Mouse (Mus musculus): Measurements from ENCODE around the gene Lce3f.

Gene Lce3f

DNA sequence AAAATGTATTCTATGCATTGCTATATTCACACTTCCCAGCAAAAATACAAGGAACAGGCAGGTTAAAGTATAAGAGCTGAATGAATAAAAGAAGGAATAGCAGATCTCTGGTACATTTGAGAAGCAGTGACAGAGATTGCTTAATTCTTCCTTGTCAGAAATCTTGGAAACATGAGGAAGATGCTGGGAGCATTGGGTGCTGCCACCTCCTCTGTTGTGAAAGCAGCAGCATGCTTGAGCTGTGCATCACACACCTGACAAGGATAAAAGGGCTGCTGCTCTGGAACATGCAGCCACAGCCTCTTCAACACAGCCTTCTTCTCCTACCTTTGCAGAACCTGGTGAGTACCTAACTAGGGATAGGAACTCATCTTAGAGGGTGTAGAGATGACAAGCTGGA, at the start of gene Lce3f:
Gene Lce3f, plus strand, starts transcription at position 301 of the 400 bp plus-strand sequence.
- no peak for DNase-seq

DNA sequence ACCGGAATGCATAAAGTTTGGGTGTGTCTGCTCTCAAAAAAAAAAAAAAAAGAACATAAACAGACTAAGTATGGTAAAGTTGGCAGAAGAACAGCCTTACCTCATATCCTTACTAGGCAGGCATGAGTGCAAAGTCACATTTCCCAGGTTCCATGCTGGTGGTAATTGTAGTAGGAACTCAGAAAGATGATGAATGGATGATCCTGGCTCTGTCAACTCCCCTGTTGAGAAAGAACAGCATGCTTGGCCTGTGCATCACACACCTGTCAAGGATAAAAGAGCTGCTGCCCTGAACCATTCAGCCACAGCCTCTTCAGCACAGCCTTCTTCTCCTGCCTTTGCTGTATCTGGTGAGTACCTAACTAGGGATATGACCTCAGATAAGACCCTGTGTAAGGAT, 47.8 kb upstream of the Lce3f start, which contains the start of gene Lce3c:
Gene Lce3c, plus strand, starts transcription at position 301 of the 400 bp plus-strand sequence.
- DNase-seq = peak in 1 of 2 experiments; percentile 2

DNA sequence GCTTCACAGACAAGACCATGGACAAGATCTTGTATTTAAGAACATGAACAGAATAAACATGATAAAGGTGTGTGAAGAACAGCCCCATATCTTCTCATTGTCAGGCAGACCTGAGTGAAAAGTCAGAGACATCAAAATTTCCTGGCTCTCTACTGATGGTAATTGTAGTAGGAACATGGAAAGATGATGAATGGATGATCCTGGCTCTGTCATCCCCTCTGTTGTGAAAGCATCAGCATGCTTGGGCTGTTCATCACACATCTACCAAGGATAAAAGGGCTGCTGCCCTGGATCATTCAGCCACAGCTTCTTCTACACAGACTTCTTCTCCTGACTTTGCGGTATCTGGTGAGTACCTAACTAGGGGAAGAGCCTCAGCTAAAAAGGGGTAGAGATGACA, 34.9 kb upstream of the Lce3f start, which contains the start of gene Lce3d:
Gene Lce3d, plus strand, starts transcription at position 301 of the 400 bp plus-strand sequence.
- no peak for DNase-seq

DNA sequence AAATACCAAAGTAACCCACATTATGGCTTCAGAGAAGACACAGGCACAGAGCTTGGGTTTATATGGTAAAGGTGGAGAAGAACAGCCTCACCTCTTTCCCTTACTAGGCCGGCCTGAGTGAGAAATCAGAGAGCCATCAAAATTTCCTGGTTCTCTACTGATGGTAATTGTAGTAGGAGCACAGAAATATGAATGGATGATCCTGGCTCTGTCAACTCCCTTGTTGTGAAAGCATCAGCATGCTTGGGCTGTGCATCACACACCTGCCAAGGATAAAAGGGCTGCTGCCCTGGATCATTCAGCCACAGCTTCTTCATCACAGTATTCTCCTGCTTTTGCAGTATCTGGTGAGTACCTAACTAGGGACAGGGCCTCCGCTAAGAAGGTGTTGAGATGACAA, 25.3 kb upstream of the Lce3f start, which contains the start of gene Lce3e:
Gene Lce3e, plus strand, starts transcription at position 301 of the 400 bp plus-strand sequence.
- no peak for DNase-seq

DNA sequence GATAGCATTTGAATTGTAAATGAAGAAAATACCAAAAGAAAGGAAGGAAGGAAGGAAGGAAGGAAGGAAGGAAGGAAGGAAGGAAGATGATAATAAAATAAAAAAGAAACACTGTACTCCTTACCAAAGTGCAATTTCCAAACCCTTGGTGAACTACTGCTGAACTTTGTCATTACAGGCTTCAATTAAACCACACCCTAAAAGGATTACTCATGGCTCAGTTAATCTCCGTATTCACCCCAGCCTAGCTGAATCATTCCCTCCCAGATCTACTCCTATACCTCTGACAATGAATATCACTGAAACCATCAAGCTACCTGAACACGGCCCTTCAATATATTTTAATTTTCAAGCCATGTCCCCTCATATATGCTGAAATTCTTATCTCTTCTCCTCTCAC, 13.5 kb upstream of the Lce3f start:
- no peak for DNase-seq

DNA sequence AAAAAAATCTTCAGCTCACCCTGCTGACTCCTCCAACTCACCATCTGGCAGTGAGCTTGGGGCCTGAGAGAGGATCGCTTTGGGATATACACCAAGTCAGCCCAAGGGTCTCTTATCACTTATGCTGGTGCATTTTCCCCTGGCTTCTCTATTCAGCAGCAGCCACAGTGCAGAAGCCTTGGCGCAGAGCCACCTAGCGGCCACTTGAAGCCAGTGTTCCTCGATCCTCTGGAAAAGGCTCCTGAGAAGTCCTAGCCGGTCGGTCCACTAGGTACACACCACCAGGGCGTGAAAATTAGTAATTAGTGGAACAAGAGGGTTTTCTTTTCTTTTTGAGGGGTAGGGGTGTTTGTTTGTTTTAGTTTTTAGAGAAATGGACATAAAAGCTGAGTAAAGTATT, 6.7 kb downstream of the Lce3f start:
- DNase-seq = peak; percentile 89 to 91

DNA sequence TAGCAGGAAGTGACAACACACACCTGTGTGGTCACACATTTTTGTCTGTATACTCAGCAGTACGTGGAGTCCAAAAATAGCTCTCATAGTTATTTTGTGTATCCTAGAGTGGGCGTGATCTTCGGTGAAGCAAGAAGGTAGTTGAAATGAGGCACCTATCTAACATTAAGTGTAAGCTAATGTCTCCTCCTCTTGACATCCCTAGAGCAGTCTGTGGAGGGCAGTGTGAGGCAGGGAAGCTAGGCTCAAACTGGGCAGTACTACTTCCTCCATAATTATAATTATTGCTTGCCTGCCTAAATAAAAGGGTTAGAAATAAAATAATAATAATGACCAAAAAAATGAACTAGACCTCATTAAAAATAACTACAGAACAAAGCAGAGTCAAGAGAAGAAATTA, 8.6 kb downstream of the Lce3f start:
- no peak for DNase-seq

DNA sequence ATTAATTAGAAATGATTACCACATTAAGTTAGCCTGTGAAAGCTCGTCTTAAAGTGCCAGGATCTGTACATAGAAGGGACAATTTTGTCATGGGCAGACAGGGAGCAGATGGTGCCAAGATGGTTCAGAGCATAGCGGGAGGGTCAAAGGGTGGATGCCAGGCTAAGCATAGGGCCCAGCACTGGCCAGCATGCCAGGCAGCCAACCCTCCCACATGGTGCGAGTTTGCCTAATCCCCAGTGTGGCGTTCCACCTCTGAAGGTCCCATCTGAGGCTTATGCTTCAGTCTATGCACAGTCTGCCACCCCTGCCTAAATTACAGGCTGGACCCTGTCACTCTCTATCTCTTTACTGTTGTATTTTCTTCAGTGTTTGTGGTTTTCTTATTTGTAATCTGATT, 10.8 kb downstream of the Lce3f start:
- peak; percentile 5 to 24 for DNase-seq

DNA sequence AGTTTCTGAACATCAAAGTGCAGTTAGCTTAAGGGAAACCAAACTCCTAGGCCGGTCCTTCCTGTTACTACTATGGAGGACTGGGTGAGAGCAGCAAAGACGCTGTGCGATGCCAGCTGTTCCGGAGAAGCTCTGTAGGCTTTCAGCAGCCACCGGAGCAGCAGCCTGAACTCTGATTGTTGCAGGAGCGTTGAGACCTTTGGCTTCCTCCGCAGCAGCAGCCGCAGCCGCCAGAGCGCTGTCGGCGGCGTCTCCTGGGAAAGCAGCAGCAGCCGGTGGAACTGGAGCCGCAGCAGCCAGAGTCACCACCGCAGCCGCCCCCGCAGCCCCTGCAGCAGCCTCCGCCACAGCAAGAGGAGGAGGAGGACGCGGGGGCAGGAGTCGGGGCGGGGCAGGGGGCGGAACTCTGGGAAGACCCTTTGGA, 22.4 kb downstream of the Lce3f start:
- DNase-seq = peak; percentile 19 to 48

DNA sequence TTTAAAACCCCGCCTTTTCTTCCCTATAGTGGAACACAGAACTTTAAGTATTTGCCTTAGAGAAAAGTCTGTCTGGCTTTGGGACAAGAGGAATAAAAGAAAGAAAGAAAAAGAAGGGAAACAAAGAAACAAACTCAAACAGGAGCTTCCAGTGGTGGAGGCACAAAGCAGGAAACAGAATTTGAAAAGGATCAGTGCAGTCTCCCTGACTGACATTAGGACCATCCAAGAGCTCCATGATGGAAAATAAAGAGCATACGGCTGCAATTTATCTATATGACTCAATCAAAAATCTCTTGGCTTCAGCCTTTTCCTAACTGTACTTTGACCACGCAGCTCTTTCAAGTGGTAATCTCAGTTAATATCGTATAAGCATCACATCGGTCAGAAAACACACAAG, 22.8 kb downstream of the Lce3f start:
- no peak for DNase-seq

DNA sequence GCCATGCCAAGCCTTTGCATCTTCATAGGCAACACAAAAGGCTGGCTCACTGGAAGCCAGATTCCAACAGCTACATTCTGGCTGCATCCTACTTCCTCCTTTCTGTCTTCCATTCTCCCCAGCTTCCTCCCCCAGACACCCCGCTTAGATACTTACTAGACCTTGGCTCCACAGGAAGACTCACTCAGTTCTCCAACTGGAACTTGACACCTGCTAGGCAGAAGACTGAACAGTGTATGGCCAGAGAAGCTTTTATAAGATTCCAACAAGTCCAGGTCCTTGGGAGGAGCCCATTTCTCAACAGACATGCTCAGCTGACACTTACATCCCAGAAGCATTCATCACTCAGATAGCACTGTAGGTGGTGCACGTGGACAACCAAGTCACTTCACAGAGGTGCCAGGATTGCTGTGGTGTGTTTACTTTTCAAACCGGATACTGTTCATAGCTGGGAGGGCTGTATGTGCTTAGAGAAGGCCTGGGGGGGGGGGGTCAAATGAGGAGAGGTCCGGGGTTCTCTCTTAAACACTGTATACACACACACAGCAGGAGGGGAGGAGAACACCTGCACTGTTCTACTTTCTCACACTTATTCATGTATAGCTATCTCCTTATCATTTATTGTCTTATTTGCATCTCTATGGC, 23.6 kb downstream of the Lce3f start, which contains the start of gene Crct1:
Gene Crct1, minus strand, starts transcription at position 228 of the 645 bp plus-strand sequence.
- DNase-seq = no peak

DNA sequence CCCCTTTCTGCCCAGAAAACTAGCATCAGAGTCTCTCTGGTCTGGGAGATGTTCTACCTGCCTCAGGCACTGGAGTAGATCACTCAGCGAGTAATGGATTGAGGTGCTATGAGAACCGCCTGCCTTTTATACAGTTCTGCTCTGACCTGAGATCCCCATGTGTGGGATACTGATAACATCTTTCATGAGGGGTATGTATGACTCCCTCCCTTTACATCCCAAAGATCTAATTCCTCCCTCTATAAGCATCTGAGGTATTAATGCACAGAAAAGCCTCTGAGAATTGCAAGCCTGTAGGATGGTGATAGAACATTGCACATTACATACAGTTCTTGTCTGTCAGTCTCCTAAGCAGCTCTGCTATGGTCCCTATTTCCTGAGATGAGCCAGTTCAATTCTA, 26.9 kb downstream of the Lce3f start, which contains the start of gene Lce1m:
Gene Lce1m, minus strand, starts transcription at position 101 of the 400 bp plus-strand sequence.
- DNase-seq = no peak

DNA sequence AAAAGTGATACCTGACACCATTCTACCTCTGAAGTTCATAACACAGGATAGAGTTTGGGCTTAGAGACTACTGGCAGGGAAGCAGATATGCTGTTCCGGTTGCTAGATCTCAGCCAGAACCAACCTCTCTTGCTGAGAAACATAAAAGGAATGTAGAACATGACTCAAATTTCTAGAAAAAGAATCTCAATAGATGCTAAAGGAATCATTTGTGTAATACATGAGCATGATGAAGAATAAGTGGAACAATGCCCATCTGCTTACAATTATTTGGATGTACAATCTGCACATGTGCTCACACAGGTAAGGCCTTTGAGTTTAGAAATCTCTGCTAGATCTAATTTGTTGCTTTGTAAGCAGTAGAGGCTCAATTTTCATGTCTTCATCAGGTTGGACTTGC, 29.1 kb downstream of the Lce3f start:
- DNase-seq = no peak

DNA sequence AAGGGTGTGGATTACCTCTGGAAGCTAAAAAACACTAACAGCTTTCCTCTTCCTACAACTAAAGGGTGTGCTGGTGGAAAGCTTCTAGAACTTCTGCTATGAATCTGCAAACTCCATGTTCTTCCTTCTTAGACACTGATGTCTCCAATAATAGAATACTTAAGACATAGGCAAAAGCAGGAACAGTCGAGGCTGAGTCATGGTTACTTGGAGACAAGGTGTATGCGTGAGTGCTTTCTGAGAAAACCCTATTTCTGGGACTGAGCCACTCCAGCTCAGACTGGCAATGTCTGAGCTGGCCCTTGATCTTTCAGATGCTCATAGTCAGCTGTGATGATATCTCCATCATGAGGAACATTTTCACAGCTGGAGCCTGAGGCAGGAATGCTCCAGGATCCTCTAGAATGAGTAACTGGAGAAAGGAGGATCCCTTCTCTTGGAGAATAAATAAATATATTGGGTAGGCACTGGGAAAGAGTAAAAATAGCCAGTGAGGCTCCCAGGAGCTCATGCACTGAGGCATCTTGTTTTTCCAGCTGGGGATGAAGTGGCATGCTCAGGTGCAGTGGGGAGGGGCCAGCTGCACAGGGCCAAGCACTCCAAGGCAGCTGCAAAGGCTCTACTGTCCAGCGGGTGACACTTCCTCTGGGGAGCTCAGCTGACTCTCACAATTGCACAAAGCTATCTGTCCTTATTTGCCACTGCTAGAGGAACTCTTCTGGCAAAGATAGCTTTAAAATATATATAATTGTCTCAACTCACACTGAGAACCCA, 31.6 kb downstream of the Lce3f start:
- DNase-seq = no peak

DNA sequence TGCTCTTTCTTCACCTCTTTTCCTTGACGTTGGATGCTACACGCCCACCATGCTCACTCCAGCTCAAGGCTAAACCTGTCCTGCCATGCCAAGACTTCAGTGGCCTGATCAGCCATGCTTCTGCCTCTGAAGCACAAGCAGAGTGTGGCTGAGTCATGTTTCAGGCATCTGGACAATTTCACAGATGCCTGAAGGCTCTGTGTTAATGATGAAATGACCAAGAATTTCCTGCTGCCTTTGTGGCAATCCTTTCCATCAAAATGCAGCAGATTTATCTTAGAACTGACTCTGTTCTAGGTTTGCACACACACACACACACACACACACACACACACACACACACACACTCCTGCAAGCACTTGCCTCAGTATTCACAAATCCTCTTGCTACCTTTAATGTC, 33.5 kb downstream of the Lce3f start:
- no peak for DNase-seq

DNA sequence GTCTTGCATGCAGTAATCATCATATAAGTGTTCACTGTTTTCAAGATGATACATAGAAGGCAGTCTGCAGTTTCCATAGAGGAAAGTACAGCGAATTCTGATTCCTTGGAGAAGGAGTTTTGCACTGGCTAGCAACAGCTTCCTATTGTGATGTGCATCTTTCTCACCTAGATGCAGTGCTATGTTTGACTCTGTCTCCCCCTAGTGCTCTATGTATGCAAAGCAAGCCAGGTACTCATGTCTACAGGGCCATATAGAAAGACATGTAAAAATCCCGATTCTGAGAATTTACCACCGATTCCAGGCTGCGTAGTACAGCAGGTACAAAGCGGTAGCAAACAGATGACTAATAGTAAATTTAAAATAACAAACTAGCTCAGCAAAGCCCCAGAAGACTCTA, 39.4 kb downstream of the Lce3f start:
- peak; percentile 62 to 63 for DNase-seq

Measured in cerebellum, postnatal 10 days (tissue).